Mouse (Mus musculus) liver, adult 2 months (tissue): Measurements from ENCODE around the gene Capns2.

ENCODE experiments used
- CTCF ChIP-seq: fragments of 200-500 bp; IDR thresholded peaks from 2 replicates; pipeline ENCODE4 v1.5.1; 2011; ENCODE audit warnings: low read depth, low read length, control low read depth
- POLR2A ChIP-seq: fragments of 200-500 bp; IDR thresholded peaks from 2 replicates; pipeline ENCODE4 v1.6.1; 2011; ENCODE audit warnings: low read length, control low read depth; ENCODE audit not compliant: insufficient read depth; ENCODE audit errors: extremely low read depth

- TF ChIP-seq CTCF (no peak), POLR2A (no peak)
Observed at GRCm38 (mm10) chr8:92899590-92899989, 1.6 kb upstream of the Capns2 start.
